Mouse (Mus musculus) right cerebral cortex, adult 2 months (tissue): ENCODE measurements around the gene Cd2bp2.
"Not testable (repeated sequence)": the region's sequence is repeated elsewhere in the genome, so short reads cannot be mapped to it uniquely, and the experiment has no call there.

Experiments
- DNase-seq, 2 experiments: peaks; one replicate each; pipeline ENCODE4 v3.0.0; 2021 to 2022; ENCODE audit warnings: low spot score in 2 of 2

Cd2bp2 gene

DNA sequence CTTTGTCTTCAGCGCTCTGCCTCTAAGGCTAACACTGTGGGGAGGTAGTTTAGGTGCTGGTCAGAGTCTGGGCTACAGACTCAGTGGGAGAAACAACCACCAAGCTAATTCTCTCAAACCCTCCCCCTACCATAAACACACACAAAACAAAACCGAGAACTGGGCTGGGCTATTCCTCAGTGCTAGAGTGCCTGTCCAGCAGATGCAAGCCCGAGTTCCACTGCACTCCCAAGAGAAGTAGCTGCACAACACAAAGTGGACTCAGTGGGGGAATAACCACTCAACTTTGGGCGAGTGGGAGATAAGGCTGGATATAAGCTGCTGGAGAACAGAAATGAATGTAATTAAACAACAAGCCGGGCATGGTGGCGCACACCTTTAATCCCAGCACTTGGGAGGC is 5.2 kb downstream of the Cd2bp2 start:
- no peak for DNase-seq

DNA sequence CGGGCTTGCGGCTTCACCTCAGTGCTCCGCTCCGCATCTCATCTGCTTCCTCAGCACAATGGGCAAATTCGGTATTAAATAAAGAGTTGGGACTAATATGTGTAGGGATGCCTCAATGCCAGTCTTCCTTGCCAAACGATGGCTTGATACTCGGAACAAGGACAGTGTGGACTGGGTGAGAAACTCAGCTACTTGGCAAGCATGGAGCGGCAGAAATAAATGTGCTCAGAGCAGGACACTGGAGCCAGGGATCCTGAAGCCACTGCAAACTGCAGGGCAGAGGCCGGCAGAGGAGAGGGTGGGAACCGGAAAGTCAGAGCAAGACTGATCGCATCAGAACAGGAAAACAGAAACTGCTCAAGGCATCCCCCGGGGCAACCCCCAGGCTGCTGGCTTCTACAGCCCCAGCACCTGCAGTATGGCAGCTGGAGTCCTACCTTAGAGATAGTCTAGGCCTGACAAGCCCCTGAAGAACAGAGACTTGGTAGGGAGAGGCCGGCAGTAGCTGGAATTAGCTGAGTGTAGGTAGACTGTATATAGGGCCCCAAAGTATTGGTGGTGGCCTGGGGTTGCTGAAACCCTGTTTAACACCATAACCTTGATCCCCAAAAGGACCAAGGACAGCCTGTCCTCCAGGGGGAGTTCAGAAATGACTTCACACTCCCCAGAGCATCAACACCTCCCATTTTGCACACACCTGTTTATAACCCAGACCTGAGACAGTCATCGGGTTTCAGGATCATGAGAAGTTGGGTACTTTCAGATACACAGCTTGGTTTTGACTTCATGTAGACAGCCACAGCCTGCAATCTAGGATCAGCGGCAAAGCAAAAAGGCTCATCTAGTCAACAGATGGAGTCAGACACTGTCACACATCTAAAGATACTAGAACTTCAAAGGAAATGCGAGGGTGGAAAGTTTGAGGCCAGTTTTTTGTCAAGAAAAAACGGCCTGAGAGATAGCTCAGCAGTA is 7.3 kb downstream of the Cd2bp2 start:
- no peak for DNase-seq

DNA sequence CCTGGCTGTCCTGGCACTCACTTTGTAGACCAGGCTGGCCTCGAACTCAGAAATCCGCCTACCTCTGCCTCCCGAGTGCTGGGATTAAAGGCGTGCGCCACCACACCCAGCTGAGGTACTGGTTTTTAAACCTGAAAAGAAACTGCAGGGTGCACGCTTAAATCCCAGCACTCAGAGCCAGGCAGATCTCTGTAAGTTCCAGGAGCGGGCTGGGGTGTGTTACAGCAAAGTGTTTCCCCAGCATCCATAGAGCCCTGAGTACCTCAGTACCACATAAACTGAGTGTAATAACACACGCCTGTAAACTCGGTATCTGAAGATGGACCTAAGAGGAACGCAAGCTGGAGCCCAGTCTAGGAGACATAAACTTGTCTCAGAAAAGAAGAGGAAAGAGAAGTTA is 8.5 kb downstream of the Cd2bp2 start:
- no peak for DNase-seq

DNA sequence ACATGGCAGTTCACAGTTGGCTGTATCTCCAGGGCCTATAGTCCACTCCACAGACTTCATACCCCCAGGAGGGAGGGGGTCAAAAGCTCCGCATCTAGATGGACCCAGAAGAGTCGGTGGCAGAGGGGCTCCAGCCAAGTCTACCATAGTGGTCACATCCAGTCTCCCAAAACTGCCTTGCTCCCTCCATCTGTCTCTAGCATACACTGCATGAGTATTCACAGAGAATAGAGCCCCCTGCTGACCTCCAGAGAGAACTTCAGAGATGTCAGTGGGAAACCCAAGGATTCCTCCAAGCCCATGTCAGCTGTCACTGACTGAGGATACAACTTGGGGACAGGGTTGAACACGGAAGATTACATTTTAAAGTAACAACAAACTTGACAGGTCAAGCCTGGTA is 10.2 kb downstream of the Cd2bp2 start:
- no peak for DNase-seq

DNA sequence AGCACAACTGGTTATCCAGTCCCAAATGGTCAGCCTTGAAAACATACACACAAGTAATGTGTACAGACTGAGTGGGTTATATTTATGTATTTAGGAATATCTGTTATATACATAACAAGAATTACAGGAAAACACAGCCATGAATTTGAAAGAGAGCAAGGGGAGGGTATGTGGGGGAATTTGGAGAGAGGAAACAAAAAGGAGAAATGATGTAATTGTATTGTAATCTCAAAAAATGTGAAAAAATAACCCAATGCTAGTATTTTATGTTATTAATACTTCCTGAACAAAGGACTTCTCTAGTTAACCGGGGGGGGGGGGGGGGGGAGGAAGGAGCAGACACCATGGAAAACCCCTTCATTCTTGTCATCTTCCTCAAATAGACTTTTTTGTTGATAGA is 11.1 kb downstream of the Cd2bp2 start:
- DNase-seq = no peak

DNA sequence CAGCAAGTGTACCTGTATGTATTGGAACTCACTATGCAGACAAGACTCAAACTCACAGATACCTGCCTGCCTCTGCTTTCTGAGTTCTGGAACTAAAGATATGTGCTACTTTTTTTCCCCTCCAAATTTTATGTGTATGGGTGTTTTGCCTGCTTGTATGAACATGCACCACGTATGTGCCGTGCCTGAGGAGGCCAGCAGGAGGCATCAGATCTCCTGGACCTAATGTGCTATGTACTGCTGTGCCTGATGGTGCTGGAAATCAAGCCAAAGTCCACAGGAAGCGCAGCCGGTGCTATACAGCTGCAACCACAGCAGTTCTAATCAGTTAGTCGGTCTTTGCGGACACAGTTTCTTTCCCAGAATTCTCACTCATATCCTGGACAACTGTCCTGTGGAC is 12.0 kb downstream of the Cd2bp2 start:
- no peak for DNase-seq

DNA sequence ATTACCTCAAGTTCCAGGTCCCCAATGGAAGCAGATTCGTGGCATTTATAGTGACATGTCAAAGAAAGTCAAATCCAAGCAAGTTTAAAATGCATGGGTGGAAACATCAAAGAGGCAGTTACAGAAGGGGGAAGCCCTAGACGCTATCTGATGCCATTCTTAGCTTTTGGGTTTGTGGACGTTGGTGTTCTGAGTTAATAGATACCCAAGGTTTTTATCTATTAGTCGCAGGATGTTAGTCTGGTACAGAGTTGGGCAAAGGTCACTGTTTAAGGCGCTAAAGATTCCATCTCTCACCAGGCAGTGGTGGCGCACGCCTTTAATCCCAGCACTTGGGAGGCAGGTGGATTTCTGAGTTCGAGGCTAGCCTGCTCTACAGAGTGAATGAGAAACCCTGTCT is 12.5 kb downstream of the Cd2bp2 start:
- no peak for DNase-seq

DNA sequence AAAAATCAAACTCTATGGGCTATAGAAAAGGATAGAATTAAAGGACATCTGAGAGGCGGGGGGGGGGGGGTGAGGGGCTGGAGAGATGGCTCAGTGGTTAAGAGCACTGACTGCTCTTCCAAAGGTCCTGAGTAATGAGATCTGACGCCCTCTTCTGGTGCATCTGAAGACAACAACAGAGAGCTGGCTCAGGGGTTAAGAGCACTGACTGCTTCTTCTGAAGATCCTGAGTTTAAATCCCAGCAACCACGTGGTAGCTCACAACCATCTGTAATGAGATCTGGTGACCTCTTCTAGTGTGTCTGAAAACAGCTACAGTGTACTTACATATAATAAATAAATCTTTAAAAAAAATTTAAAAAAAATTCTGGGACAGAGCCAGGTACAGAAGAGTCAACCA is 14.1 kb downstream of the Cd2bp2 start:
- DNase-seq = not testable (repeated sequence)

DNA sequence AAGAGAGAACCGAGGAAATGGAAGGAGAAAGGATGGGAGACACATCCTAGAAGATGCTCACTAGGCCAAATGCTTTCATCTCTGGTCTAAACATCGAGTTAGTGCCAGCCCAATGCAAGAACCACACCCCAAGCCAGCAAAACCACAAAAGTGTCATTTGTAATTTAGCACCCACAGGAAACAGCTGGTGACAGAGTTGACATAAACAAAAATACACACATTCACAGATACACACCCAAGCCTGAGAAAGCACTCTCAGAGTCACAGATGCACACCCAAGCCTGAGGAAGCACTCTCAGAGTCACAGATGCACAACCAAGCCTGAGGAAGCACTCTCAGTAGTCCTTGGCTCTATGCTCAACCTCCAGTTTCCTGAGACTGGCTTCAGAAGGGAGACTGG is 15.1 kb downstream of the Cd2bp2 start:
- DNase-seq = no peak

DNA sequence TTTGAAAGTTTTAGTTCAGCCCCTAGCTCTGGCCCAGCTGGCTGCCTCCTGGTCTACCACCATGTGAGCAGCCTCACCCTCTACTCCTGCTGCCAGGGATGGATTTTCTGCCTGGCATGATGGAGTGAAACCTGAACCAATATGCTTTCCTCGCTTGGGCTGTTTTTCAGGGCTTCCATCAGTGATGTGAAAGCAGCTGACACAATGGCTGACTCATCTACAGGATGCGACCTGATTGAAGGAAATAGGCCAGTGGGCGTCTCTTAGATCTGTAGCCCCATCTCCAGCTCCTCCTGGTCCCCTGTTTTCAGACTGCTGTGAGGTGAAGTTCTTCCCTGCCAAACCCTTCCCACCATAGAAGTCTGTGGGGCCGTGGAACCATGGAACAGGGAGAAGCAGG is 18.9 kb downstream of the Cd2bp2 start:
- DNase-seq = no peak

DNA sequence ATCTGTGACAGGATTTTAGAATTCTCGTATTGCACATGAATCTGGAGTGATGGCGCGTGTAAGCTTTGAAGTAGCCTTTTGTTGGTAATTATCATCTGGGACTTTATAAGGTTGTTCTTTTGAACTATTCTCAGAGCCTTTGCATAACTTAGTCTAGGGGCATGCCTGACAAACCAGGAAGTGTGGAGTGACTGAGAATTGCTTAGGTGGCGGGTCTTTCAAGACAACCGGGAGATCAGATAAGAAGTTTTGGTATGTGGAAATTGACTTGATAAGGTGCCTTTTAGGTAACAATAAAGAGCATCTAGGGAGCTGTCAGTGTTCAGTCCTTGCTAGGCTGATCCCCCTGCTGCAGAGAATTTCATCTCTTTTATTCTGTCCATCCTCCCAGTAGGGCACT is 29.3 kb downstream of the Cd2bp2 start:
- DNase-seq = no peak

DNA sequence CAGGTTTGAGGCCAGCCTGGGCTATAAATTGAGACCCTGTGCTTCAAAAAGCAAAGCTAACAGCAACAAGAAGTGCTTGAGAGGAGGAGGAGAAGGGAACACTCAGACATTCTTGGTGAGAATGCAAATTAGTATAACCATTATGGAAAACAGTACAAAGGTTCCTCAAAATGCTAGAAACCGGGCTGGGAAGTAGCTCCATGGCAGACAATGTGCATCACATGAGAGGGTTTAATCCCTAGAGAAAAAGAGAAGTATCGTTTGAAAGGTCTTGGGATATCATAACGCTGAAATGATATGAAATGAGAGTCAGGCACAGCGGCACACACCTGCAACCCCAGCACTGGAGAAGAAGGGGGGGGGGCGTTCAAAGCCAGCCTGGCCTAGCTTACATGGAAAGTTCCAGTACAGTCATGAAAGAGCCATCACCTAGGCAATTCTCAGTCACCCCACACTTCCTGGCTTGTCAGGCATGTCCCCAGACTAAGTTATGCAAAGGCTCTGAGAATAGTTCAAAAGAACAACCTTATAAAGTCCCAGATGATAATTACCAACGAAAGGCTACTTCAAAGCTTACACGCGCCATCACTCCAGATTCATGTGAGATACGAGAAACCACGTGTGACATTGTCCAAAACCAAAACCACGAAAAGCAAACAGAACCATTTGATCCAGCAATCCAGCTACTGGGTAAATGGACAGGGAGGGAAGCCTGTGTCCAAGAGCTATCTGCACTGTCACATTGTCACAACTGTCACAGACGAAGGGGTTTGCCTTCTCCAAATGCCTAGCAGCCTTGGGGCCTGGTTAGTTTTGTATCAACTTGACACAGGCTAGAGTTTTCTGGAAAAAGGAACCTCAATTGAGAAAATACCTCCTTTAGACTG is 30.0 kb downstream of the Cd2bp2 start:
- no peak for DNase-seq

DNA sequence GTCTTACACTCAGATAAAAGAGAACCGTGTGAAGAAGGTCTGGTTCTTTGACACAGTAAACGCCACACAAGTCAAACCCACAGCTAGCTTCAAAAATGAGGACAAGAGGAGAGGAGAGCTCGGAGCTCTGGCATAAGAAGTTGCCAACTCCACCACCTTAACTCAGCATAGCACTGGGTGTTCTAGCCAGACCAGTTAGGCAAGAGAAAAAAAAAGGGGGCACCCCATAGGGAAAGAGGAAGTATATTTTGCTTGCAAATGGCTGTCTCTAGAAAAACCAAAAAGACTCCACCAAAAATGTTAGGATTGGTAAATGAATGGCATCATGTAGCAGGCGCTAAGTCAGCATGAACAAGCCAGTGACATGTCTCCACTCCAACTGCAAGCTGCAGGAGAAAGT is 31.8 kb downstream of the Cd2bp2 start:
- DNase-seq = no peak

DNA sequence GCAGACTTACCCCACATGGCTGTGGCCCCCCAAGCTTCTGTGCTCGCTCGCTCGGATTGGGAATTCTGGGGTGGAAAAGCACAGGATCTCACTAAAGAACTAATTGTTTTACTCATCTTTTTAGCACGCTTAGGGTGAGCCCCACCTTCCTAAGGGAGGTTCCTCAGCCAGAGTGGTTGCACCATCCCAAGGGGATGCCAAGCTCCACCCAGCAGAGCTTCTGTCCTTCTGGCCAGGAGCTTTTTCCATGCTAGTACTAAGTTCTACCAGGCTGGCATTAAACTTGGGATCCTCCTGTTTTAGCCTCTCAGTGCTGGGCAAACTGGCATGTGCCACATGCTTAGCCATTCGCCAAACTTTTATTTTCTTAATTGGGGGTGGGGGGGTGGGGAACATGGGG is 33.3 kb downstream of the Cd2bp2 start:
- no peak for DNase-seq

DNA sequence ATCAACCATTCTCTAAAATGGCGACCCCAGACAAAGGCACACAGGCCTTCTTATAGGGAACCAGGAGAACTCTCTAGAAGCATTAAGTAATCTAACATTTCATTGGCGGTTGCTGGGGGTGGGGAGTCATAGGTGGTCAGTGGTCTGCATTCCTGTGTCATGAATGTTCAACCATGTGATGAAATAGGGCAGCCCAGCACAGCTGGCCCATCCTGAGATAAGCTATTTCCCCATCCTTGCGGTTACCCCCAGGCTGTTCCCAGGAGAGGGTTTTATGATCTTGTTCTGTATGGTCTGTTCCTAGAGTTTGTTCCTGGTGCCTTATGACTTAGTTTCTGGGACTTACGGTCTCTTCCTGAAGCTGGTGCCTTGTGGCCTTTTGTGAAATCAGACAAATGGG is 38.3 kb downstream of the Cd2bp2 start:
- no peak for DNase-seq

DNA sequence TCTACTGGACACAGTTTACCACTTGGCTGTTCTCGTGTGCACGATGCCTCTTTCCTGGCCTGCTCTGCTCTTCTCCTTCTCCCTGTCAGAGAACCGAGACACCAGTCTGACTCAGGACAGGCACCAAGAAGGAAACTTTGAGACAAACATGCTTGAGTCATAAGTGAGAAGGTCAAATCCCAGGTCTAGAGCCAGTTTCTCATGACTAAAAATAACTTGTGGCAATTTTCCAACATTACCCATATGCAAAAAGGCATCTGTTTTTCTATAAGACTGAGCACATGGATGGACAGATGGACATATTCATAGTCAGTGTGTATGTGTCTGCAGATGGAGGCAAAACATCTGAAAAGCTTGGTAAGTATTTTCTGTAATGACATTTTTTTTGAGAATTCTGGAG is 42.4 kb downstream of the Cd2bp2 start:
- DNase-seq = no peak

DNA sequence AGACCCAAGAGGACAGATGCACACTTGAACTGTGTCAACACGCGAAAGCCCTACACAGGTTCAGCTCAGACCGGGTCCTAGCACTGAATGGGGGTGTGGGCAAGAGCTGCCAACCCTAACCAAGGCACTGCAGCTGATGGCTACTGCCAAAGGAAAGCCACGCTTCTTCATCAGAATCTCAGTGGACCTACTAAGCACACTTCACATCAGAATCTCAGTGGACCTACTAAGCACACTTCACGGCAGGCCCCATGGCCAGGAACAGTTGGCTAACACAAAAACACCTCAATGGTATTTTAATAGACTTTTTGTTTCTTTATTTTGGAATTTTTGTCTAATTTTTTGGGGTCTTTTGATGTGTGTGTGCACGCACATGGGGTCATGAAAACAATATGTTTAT is 43.4 kb downstream of the Cd2bp2 start:
- no peak for DNase-seq

DNA sequence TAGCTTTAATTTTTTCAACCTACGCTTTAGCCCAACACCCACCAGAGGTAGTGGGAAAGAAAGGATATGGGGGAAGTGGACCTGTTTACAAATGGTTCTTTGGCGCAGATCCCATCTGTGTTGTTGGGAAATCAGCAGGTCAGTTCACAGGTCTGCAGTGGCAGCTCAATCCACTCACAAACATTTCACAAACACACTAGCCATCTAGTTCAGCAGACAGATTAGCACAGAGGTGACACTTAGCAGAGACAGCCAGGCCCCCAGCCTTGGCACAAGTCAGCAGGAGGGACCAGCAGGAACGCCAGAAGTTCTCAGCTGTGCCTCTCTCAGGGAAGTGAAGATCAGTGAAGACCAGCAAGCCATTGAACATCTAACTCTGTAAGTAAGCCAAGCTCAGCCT is 47.9 kb downstream of the Cd2bp2 start:
- no peak for DNase-seq

DNA sequence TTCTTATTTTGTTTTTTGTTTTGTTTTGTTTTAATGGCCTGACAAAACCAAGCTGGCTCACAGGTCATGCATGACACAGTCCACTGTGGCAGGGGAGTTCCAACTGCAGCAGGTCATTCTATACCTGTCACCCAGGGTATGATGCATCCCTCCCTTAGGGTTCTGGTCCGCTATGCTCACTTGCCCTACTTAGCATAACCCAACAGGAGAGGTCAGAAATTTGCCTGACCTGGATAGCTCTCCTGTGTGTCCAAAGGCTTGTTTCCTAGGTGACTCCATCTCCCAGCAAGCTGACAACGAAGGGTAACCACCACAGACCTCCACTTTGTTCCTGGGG is 49.6 kb downstream of the Cd2bp2 start:
- DNase-seq = no peak

DNA sequence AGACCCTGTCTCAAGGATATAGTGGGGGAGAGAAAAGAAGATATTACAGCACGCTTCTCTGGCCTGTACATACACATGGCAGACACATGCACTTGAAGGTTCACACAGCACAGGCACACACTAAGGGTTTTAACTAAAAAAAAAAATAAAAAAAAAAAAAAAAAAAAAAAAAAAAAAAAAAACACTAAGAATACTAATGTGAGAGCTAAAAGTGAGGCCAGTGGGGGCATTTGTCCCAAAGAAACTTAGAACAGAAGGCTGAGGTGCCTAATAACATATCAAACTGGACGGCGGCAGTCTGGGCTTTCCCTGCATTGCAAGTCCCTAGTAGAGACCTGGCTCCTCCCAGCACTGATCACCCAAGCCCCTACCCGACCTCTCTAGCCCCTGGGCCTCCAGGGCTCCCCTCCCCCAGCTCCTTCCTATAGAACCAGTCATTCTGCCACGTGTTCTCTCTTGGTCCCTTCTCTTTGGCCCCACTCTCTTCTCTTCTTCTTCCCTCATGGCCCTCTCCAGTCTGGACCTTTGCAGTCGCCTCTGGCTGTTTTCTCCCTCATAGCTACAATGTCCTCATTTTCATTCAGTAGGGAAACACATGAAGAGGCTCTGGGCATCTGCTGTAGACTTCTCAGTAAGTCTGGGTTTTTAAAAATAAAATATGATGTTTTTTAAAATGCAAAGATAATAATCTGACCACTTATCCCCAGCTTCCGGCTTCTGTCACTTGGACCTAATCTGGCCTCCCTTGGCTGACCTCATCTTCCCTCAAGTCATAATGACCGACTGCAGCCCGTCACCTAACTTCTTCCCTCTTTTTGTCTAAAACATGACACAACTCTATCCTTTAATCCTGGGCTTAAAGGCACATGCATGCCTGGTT is 50.2 kb downstream of the Cd2bp2 start:
- no peak for DNase-seq

DNA sequence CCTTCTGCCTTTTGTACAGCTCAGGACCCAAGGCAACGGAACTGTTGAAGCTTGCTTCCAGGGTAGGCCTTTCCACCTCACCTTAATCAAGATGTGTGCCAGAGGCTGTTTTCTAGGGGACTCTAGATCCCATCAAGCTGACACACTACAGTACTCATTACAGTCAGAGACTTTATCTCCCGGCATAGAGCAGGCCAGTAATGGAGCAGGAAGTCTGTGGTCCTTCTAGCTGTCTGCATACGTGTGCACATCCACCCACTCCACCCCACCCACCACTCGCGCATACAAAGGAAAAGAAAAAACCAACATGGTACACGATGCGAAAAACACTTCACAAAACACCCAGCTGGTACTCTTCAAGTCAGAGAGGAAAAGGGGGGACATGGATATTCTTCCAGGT is 51.4 kb downstream of the Cd2bp2 start:
- DNase-seq = no peak

DNA sequence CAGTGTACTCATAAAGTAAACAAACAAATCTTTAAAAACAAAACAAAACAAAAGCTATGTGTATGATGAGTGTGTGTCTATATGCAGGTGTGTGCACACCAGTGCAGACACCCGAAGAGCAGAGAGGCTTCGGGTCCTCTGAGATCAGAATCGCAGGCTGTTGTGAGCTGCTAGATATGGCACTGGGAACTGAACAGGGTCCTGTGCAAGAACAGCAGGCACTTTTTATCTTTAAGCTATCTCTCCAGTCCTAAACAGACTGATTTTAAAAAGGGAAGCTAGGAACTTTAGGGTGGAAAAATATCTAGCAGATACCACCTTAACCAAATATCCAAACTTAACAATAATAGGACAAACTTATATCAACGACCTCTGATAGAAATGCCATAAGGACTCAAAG is 53.2 kb downstream of the Cd2bp2 start:
- DNase-seq = no peak
